Mouse (Mus musculus): ENCODE results near the gene Vash1. TPM values are rescaled to one million over a fixed set of nuclear protein-coding genes. Genes with fewer than 3 reads are reported as not detected.
A peak's percentile ranks its signal among the peaks of the same experiment; 100 is the strongest.

Vash1 gene
- total RNA-seq, 2 experiments from 2014 or later = 7.3 to 8.6 TPM

GRCm38 (mm10) chr12:86714026-86714425 lies 35.5 kb downstream of the Vash1 start:
- DNase-seq = no peak
- intact Hi-C loops (cut with DNase I) = loop anchor here (5.0 kb wide), 1 partner anchor 62 kb away; no protein-coding TSS in a partner anchor

GRCm38 (mm10) chr12:86715401-86715800 lies 36.9 kb downstream of the Vash1 start:
- peak; percentile 52 to 75 for DNase-seq
- intact Hi-C loops (cut with DNase I) = no loop called here

- intact Hi-C loops (cut with DNase I) = no loop called here
- DNase-seq = no peak
Measured at GRCm38 (mm10) chr12:86716962-86717361, 38.5 kb downstream of the Vash1 start.

GRCm38 (mm10) chr12:86719961-86720639 lies 41.6 kb downstream of the Vash1 start:
- no peak for DNase-seq
- intact Hi-C loops (cut with DNase I) = no loop called here

- intact Hi-C loops (cut with DNase I) = no loop called here
Measured at GRCm38 (mm10) chr12:86721453-86721852, 43.0 kb downstream of the Vash1 start.

GRCm38 (mm10) chr12:86724300-86724699 lies 45.8 kb downstream of the Vash1 start:
- intact Hi-C loops (cut with DNase I) = no loop called here
- no peak for DNase-seq

More at GRCm38 (mm10) chr12:86721453-86721852, 43.0 kb downstream of the Vash1 start:
- no peak for DNase-seq

GRCm38 (mm10) chr12:86725706-86726105 lies 47.2 kb downstream of the Vash1 start:
- no peak for DNase-seq

GRCm38 (mm10) chr12:86726120-86726640 lies 47.7 kb downstream of the Vash1 start, which contains the start of gene Angel1:
Gene Angel1 (minus strand): TSS chr12:86726460.
- DNase-seq = peak; percentile 92 to 97
- intact Hi-C loops (cut with DNase I) = no loop called here

More at GRCm38 (mm10) chr12:86725706-86726105, 47.2 kb downstream of the Vash1 start:
- intact Hi-C loops (cut with DNase I) = no loop called here

GRCm38 (mm10) chr12:86734319-86734810 lies 55.9 kb downstream of the Vash1 start, which contains the start of gene Lrrc74a:
Gene Lrrc74a (plus strand): TSS chr12:86734369.
- DNase-seq = no peak
- intact Hi-C loops (cut with DNase I) = no loop called here

Other genes with a start within 250 kb of the Vash1 start
- 1 to 10 TPM; 3.5 to 3.9 TPM for gene Angel1, start 47.8 kb downstream of the Vash1 start, total RNA-seq (2021)
- gene Lrrc74a, start 55.7 kb downstream of the Vash1 start, total RNA-seq (2021) = not detected
- 10 to 100 TPM; 18.6 to 23.7 TPM for gene Irf2bpl, start 206.1 kb downstream of the Vash1 start, total RNA-seq (2021)